Mouse (Mus musculus): ENCODE measurements at regions not wholly inside any gene's neighbourhood (a gene's known extent, or its start where the extent isn't known, plus 50 kb on each side); places are given as distances from the start of the nearest gene placed in this dataset.

DNA sequence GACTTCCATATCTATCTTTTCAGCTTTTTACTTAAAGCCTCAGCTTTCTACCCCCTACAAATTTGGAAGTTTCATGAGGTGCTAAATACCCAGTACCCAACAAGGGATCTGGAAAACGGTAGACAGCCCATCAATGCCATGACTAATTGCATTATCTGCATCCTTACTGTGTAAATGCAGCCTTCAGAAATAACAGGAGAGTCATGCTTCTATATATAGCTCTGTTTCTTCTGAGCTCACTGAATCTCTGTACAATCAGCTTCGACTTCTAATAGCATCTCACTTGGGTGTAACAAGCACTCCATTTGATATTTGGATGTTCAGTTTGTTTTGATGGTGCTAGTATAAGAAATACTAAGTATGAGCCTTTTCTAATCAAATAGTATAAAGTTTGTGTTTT lies 120.7 kb downstream of the Tmsb4x start:
- Histone ChIP-seq H3K27ac (no peak overlapping the region), H3K9me3 (no peaks in the 10 kb centered on the region), H3K4me1 (replicated peaks) (no peaks in the 10 kb centered on the region), H3K4me2 (replicated peaks) (no peak overlapping the region), H3K9ac (no peak overlapping the region), H3K27me3 (replicated peaks) (no peaks in the 10 kb centered on the region), H3K4me3 (replicated peaks) (no peak overlapping the region), H3K36me3 (no peaks in the 10 kb centered on the region)
- ATAC-seq: no peak
- WGBS: 61% methylated on average over 2 of the region's 2 CpGs

- H3K4me2 ChIP-seq (replicated peaks): no peak overlapping the region
- H3K4me3 ChIP-seq (replicated peaks): no peak overlapping the region
- no peak for ATAC-seq
- no peaks in the 10 kb centered on the region for H3K27me3 ChIP-seq (replicated peaks)
- no peaks in the 10 kb centered on the region for H3K36me3 ChIP-seq
- no peaks in the 10 kb centered on the region for H3K4me1 ChIP-seq (replicated peaks)
- WGBS: 67% methylated on average over 3 of the region's 3 CpGs
- no peaks in the 10 kb centered on the region for H3K9me3 ChIP-seq
- no peak overlapping the region for H3K27ac ChIP-seq
- no peak overlapping the region for H3K9ac ChIP-seq
These were observed 128.3 kb downstream of the Tmsb4x start for GRCm38 (mm10) chrX:167080821-167081220.

DNA sequence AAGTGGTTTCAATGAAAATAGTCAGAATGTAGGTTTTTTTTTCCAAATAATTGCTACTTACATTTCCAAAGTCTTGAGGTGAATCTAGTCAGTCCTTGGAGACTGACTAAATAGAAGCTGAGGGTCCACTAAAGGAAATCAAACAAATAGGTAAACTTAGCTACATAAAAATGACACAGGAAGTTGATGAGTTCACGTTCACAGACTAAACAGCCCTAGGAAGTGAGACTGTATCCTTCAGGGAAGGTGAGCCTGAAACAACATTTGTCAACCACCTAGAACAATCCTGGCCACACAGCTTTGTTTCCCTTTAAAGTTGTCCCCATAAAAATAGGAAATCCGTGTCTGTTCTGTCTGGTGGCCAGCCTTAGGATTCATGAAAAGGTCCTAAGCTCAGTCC lies 140.0 kb downstream of the Tmsb4x start:
- 61% methylated on average over 2 of the region's 2 CpGs for WGBS
- Histone ChIP-seq H3K4me1 (replicated peaks) (no peaks in the 10 kb centered on the region), H3K9me3 (no peaks in the 10 kb centered on the region), H3K27me3 (replicated peaks) (no peaks in the 10 kb centered on the region; the same call in 1 of the 2 replicates), H3K9ac (no peak overlapping the region), H3K36me3 (no peaks in the 10 kb centered on the region), H3K27ac (no peak overlapping the region), H3K4me2 (replicated peaks) (no peak overlapping the region), H3K4me3 (replicated peaks) (no peak overlapping the region)
- no peak for ATAC-seq

DNA sequence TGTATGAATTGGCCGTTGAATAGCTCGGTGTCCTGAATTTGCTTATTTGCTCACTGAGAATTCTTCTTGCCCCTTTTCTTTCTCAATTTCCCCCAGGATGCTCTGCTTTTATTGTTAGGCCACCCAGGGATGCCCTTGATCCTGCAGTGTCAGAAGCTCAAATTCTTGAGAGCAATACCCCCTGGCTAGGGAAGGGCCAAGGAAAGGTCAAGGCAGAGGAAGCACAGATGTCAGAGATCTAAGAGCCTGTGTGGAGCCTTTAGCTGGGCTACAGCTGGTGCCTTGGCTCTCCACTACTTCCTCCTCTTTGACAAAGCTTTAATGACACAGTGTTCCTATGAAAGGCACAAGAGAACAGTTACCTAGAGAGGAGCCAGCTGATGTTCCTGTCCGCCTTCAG lies 141.2 kb downstream of the Tmsb4x start:
- Histone ChIP-seq H3K9ac (no peak overlapping the region), H3K4me3 (replicated peaks) (no peak overlapping the region), H3K27me3 (replicated peaks) (no peaks in the 10 kb centered on the region; the same call in 1 of the 2 replicates), H3K4me2 (replicated peaks) (no peak overlapping the region), H3K9me3 (no peaks in the 10 kb centered on the region), H3K36me3 (no peaks in the 10 kb centered on the region), H3K27ac (no peak overlapping the region), H3K4me1 (replicated peaks) (no peaks in the 10 kb centered on the region)
- no peak for ATAC-seq
- 73% methylated on average over 3 of the region's 3 CpGs for WGBS

DNA sequence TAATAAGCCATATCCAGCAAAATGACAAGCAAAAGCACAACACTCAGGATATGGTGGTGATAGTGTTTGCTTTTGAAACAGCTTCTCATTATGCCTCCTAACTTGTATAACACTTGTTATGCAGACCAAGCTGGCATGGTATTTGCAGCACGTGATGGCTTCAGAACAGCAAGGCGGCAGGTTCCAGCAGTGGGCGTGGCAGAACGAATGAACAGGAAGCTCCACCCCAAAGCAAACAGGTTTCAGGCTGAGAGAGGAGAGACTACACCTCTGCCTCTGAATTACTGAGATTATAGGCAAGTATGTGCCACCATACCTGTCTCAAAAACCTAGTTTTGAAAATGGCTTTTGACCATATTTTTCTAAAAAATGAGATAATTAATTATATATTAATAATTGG lies 145.2 kb downstream of the Tmsb4x start:
- no peak overlapping the region for H3K9ac ChIP-seq
- no peaks in the 10 kb centered on the region for H3K4me1 ChIP-seq (replicated peaks)
- H3K9me3 ChIP-seq: no peaks in the 10 kb centered on the region
- 50% methylated on average over 4 of the region's 4 CpGs for WGBS
- peak; percentile 72 for ATAC-seq
- no peaks in the 10 kb centered on the region; the same call in 1 of the 2 replicates for H3K27me3 ChIP-seq (replicated peaks)
- H3K4me3 ChIP-seq (replicated peaks): no peak overlapping the region
- no peak overlapping the region for H3K4me2 ChIP-seq (replicated peaks)
- H3K36me3 ChIP-seq: no peaks in the 10 kb centered on the region
- no peak overlapping the region for H3K27ac ChIP-seq

- WGBS: 83% methylated on average over 10 of the region's 10 CpGs
- Histone ChIP-seq H3K4me2 (replicated peaks) (no peak overlapping the region), H3K4me1 (replicated peaks) (no peaks in the 10 kb centered on the region), H3K27me3 (replicated peaks) (no peaks in the 10 kb centered on the region), H3K9me3 (no peaks in the 10 kb centered on the region), H3K9ac (no peak overlapping the region), H3K4me3 (replicated peaks) (no peak overlapping the region), H3K36me3 (no peaks in the 10 kb centered on the region), H3K27ac (no peak overlapping the region)
- no peak for ATAC-seq
These were observed 156.7 kb downstream of the Tmsb4x start for GRCm38 (mm10) chrX:167052456-167052855.

DNA sequence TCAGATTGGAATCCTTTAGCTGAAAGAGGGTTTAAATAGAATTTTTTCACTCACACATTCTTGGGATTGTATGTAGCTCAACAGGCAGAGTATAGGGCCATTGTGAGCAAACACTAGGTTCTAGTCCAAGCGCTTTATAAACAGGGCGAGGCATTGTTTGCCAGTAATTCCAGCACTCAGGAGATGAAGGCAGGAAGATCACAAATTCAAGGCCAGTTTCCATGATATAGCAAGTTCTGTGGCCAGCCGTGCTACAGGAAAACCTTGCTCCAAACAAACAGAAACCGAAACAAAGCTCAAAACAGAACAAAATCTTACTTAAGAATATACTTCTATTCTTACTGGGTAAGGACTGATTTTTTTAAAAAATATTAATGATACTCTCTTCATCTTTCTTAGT lies 159.0 kb downstream of the Tmsb4x start:
- Histone ChIP-seq H3K4me1 (replicated peaks) (no peaks in the 10 kb centered on the region), H3K27ac (no peak overlapping the region), H3K4me3 (replicated peaks) (no peak overlapping the region), H3K9ac (no peak overlapping the region), H3K36me3 (no peaks in the 10 kb centered on the region), H3K27me3 (replicated peaks) (no peaks in the 10 kb centered on the region), H3K9me3 (no peaks in the 10 kb centered on the region), H3K4me2 (replicated peaks) (no peak overlapping the region)
- ATAC-seq: 0 out of 2 replicates have a peak, but pooled peaks have one; percentile 41
- 84% methylated on average over 4 of the region's 4 CpGs for WGBS

DNA sequence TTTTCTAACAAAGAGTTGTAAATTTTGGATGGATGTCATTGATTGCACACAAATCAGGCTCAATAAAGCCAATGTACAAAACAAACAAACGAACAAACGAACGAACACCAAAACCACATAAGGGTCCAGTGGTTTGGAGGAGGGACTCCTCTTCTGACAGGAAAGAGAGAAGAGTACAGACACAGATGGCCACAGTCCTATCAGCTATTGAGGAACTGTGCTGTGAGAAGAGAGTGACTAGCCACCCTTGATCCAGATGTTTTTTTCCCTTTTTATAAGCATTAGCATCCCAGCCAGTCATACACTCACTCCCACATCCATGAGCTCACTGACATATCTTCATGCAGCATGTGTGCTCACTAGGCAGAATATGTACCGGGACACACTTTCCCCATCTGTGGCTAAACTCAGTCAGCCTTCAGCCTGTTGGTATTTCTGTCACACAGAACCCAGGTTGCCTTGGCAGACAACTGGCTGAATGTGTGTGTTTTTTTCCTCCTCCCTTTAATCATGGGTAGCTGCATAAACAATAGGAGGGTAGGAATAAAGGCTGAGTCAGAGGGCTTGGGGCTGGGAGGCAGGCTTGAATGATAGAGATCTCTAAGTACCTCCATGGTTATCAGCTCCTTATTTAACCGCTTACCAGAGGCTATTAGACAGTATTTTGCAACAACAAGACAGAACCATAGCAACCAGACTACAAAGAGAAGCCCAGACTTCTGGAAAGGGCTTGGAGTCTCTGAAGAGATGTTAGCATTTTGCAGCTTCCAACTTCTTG lies 159.7 kb downstream of the Tmsb4x start:
- peak; percentile 70 for ATAC-seq
- Histone ChIP-seq H3K9me3 (no peaks in the 10 kb centered on the region), H3K4me2 (replicated peaks) (no peak overlapping the region), H3K36me3 (no peaks in the 10 kb centered on the region), H3K4me3 (replicated peaks) (no peak overlapping the region), H3K27me3 (replicated peaks) (no peaks in the 10 kb centered on the region), H3K4me1 (replicated peaks) (no peaks in the 10 kb centered on the region), H3K9ac (no peak overlapping the region), H3K27ac (no peak overlapping the region)
- WGBS: 76% methylated on average over 5 of the region's 5 CpGs

DNA sequence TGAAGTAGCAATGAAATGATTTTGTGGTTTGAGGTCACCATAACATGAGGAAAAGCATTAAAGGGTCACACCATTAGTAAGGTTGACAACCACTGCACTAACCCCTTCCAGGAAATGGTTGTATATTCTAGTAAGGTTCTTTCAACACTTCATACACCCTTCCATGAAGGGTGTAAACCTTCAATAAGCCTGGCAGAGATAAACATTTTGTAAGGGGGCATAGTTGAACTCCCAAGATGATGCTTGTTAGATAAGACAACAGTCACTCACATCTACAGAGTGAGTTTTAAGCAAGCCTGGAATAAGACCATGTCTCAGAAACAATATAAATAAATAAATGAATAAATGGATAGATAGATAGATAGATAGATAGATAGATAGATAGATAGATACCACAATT lies 171.1 kb downstream of the Tmsb4x start:
- Histone ChIP-seq H3K4me2 (replicated peaks) (no peak overlapping the region), H3K27me3 (replicated peaks) (no peaks in the 10 kb centered on the region)
- ATAC-seq: no peak

DNA sequence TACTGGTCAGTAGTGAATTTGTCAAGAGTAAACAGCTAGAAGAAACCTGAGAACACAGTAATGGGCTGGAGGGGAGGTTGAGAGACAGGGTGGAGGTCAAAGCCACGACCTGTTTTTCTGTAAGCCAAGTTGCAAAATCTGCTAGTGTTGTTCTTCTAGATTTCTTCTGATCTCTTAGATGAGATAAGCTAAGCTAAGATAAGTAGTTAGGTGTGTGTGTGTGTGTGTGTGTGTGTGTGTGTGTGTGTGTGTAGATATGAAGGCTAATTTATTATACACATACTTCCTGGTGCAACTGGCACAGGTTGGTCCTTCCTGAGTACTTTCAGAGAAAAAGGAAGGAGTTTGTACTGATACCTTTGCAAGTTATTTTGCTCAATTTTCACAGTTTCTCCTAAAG lies 172.8 kb downstream of the Tmsb4x start:
- no peak overlapping the region for H3K4me3 ChIP-seq (replicated peaks)
- ATAC-seq: no peak
- 31% methylated on average over 1 of the region's 1 CpGs for WGBS
- H3K4me1 ChIP-seq (replicated peaks): no peaks in the 10 kb centered on the region
- H3K9ac ChIP-seq: no peak overlapping the region
- H3K4me2 ChIP-seq (replicated peaks): no peak overlapping the region
- H3K27ac ChIP-seq: no peak overlapping the region
- H3K36me3 ChIP-seq: no peaks in the 10 kb centered on the region
- no peaks in the 10 kb centered on the region for H3K9me3 ChIP-seq
- no peaks in the 10 kb centered on the region for H3K27me3 ChIP-seq (replicated peaks)

More for the DNA sequence above, 171.1 kb downstream of the Tmsb4x start:
- H3K4me3 ChIP-seq (replicated peaks): no peak overlapping the region
- no peak overlapping the region for H3K27ac ChIP-seq
- H3K36me3 ChIP-seq: no peaks in the 10 kb centered on the region
- no peaks in the 10 kb centered on the region for H3K4me1 ChIP-seq (replicated peaks)
- H3K9me3 ChIP-seq: no peaks in the 10 kb centered on the region
- H3K9ac ChIP-seq: no peak overlapping the region

GRCm38 (mm10) chrX:167035639-167036038 lies 173.5 kb downstream of the Tmsb4x start:
- no peak overlapping the region for H3K9ac ChIP-seq
- no peaks in the 10 kb centered on the region for H3K36me3 ChIP-seq
- no peaks in the 10 kb centered on the region for H3K9me3 ChIP-seq
- ATAC-seq: no peak
- H3K4me2 ChIP-seq (replicated peaks): no peak overlapping the region
- no peaks in the 10 kb centered on the region for H3K4me1 ChIP-seq (replicated peaks)
- no peak overlapping the region for H3K4me3 ChIP-seq (replicated peaks)
- no peaks in the 10 kb centered on the region for H3K27me3 ChIP-seq (replicated peaks)
- no peak overlapping the region for H3K27ac ChIP-seq

GRCm38 (mm10) chrX:167033091-167033490 lies 176.0 kb downstream of the Tmsb4x start:
- ATAC-seq: peak; percentile 41; the same call in 1 of the 2 replicates
- 76% methylated on average over 2 of the region's 2 CpGs for WGBS

GRCm38 (mm10) chrX:167032586-167032985 lies 176.5 kb downstream of the Tmsb4x start:
- no peak overlapping the region for H3K4me3 ChIP-seq (replicated peaks)
- no peak overlapping the region for H3K27ac ChIP-seq
- H3K36me3 ChIP-seq: no peaks in the 10 kb centered on the region
- ATAC-seq: 0 out of 2 replicates have a peak, but pooled peaks have one; percentile 39
- H3K27me3 ChIP-seq (replicated peaks): no peaks in the 10 kb centered on the region
- no peaks in the 10 kb centered on the region for H3K9me3 ChIP-seq
- H3K4me2 ChIP-seq (replicated peaks): no peak overlapping the region
- no peaks in the 10 kb centered on the region for H3K4me1 ChIP-seq (replicated peaks)
- H3K9ac ChIP-seq: no peak overlapping the region
- 35% methylated on average over 3 of the region's 3 CpGs for WGBS

More at GRCm38 (mm10) chrX:167033091-167033490, 176.0 kb downstream of the Tmsb4x start:
- Histone ChIP-seq H3K4me1 (replicated peaks) (no peaks in the 10 kb centered on the region), H3K27me3 (replicated peaks) (no peaks in the 10 kb centered on the region), H3K27ac (no peak overlapping the region), H3K4me2 (replicated peaks) (no peak overlapping the region), H3K9me3 (no peaks in the 10 kb centered on the region), H3K9ac (no peak overlapping the region), H3K4me3 (replicated peaks) (no peak overlapping the region), H3K36me3 (no peaks in the 10 kb centered on the region)
